Mouse (Mus musculus) spleen, embryonic (tissue): ENCODE measurements around the gene Man2a1.

Experiments used
- CTCF ChIA-PET: fragments of 350-600 bp; sonication (Branson Sonifier 250); formaldehyde crosslinking; loops from one replicate; lab custom pipeline; 2022; lab: Charles Lee

Man2a1 gene

GRCm38 (mm10) chr17:64600372-64601090, at the start of gene Man2a1:
Gene Man2a1 (plus strand): TSS chr17:64600736.
- CTCF ChIA-PET: no interaction called here

- CTCF ChIA-PET: no interaction called here
Observed at GRCm38 (mm10) chr17:64553358-64553757, 47.2 kb upstream of the Man2a1 start.

- CTCF ChIA-PET: no interaction called here
Observed at GRCm38 (mm10) chr17:64554901-64555300, 45.6 kb upstream of the Man2a1 start.

GRCm38 (mm10) chr17:64556661-64557445, 43.7 kb upstream of the Man2a1 start:
- CTCF ChIA-PET: interaction anchor here (0.7 kb wide), 1 partner anchor 1167 kb away, joined by 3 read pairs; no protein-coding TSS in a partner anchor

- CTCF ChIA-PET: no interaction called here
Observed at GRCm38 (mm10) chr17:64558994-64559540, 41.5 kb upstream of the Man2a1 start.

GRCm38 (mm10) chr17:64566435-64566834, 34.1 kb upstream of the Man2a1 start:
- CTCF ChIA-PET: no interaction called here

GRCm38 (mm10) chr17:64567546-64567945, 33.0 kb upstream of the Man2a1 start:
- CTCF ChIA-PET: no interaction called here

- CTCF ChIA-PET: no interaction called here
Observed at GRCm38 (mm10) chr17:64573981-64574380, 26.6 kb upstream of the Man2a1 start.

GRCm38 (mm10) chr17:64575240-64575639, 25.3 kb upstream of the Man2a1 start:
- CTCF ChIA-PET: no interaction called here

GRCm38 (mm10) chr17:64577485-64577884, 23.1 kb upstream of the Man2a1 start:
- CTCF ChIA-PET: no interaction called here

GRCm38 (mm10) chr17:64578346-64578745, 22.2 kb upstream of the Man2a1 start:
- CTCF ChIA-PET: interaction anchor here (1.8 kb wide), 1 partner anchor 12 kb away, joined by 3 read pairs; no protein-coding TSS in a partner anchor

GRCm38 (mm10) chr17:64579696-64580095, 20.8 kb upstream of the Man2a1 start:
- CTCF ChIA-PET: interaction anchor here (0.6 to 1.8 kb wide), 3 partner anchors 11 to 758 kb away, joined by 3 to 4 read pairs (median 3); no protein-coding TSS in a partner anchor

GRCm38 (mm10) chr17:64581133-64581532, 19.4 kb upstream of the Man2a1 start:
- CTCF ChIA-PET: no interaction called here

GRCm38 (mm10) chr17:64581962-64582361, 18.6 kb upstream of the Man2a1 start:
- CTCF ChIA-PET: no interaction called here

GRCm38 (mm10) chr17:64590483-64590882, 10.1 kb upstream of the Man2a1 start:
- CTCF ChIA-PET: interaction anchor here (1.1 kb wide), 1 partner anchor 11 kb away, joined by 3 read pairs; no protein-coding TSS in a partner anchor

- CTCF ChIA-PET: no interaction called here
Observed at GRCm38 (mm10) chr17:64591366-64591765, 9.2 kb upstream of the Man2a1 start.

GRCm38 (mm10) chr17:64592355-64592754, 8.2 kb upstream of the Man2a1 start:
- CTCF ChIA-PET: no interaction called here

- CTCF ChIA-PET: no interaction called here
Observed at GRCm38 (mm10) chr17:64592788-64593187, 7.7 kb upstream of the Man2a1 start.

- CTCF ChIA-PET: no interaction called here
Observed at GRCm38 (mm10) chr17:64597770-64598169, 2.8 kb upstream of the Man2a1 start.

- CTCF ChIA-PET: no interaction called here
Observed at GRCm38 (mm10) chr17:64599916-64600315, 620 bp upstream of the Man2a1 start.

GRCm38 (mm10) chr17:64601091-64601750, 685 bp downstream of the Man2a1 start:
- CTCF ChIA-PET: no interaction called here
